Mouse (Mus musculus) embryonic fibroblast, embryonic 13.5 days (primary cell): ENCODE data around the gene Mroh8.

Experiments
- CTCF ChIP-seq: IDR thresholded peaks from 2 replicates; pipeline ENCODE4 v1.5.1; 2011; ENCODE audit warnings: mild to moderate bottlenecking, control low read depth, low read length, moderate library complexity, borderline replicate concordance; ENCODE audit not compliant: insufficient read depth
- POLR2A ChIP-seq: IDR thresholded peaks from 2 replicates; pipeline ENCODE4 v1.6.1; 2011; ENCODE audit warnings: low read depth, mild to moderate bottlenecking, control low read depth, low read length, moderate library complexity

DNA sequence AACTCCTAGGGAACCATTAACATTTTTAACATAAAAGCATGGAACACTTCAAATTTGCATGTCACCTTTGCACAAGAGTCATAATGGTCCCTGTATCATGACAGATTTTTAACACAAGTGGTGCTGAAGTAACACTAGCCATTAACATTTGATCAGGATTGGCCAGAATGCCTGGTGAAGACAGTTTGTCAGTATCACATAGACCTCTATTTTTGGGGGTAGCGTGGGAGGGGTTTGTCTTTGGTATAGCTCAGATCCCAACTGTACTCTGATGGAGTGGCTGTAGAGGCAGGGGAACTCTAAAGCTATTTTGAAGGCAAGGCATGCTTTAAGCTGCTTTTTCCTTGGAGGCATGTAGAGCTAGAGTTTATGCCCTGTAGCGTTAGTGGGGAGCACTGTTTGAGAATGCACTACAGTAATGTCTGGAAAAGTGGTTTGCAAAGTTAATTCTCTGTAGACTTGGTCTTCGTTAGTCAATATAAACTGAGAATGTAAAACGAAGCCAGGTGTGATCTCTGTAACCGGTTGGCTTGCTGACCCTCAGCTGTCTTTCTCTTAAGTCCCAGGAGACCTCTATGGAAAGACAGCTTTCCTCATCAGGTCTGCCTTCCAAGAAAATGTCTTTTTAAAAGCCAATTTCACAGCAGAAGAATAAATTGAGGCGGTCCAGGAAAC, 31.8 kb upstream of the Mroh8 start:
- TF ChIP-seq CTCF (no peak), POLR2A (no peak)
